Mouse (Mus musculus) left cerebral cortex, postnatal 10 days (tissue): ENCODE results near the gene Olfr1024. TPM values are rescaled to one million over a fixed set of nuclear protein-coding genes. Genes with fewer than 3 reads are reported as not detected.

Experiments
- DNase-seq, 2 experiments: peaks; one replicate each; pipeline ENCODE4 v3.0.0; 2021 to 2022; ENCODE audit warnings: low spot score in 2 of 2, mixed read lengths in 1 of 2; ENCODE audit errors: extremely low spot score in 1 of 2
- intact Hi-C: fragments of 180-260 bp; cut with DNase I; formaldehyde crosslinking; loops from one replicate; pipeline ENCODE4 v1.15.1; 2025
- total RNA-seq, 2 experiments: library from RNA; stranded (reverse); gene quantifications; 2 replicates each; pipeline ENCODE4 v1.2.3; 2021

The Olfr1024 gene
- not detected for total RNA-seq

DNA sequence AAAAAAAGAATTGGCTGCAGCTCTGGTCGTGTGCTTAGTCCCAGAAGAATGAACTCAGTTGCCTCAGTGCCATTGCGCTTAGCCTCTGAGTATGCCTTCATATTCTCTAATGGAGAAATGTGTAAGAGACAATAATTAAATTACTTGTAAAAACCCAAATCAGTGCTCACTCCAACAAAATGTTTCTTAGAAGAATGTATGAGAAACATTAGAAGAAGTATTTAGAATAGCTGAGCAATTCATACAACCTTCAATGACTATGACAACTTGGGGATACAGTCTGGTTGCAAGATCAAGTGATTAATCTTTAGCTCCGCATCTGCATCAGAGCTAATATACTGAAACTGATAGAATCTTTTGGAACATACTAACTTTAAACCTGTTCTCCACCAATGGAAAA lies at the start of gene Olfr1024:
TSS of gene Olfr1024 (minus strand) at position 101 of the 400 bp plus-strand sequence.
- DNase-seq, result no peak
- intact Hi-C loops, result no loop called here

- intact Hi-C loops, result no loop called here
- DNase-seq, result no peak
Observed at GRCm38 (mm10) chr2:85950137-85950536, 45.3 kb upstream of the Olfr1024 start, which contains the start of gene Olfr1028. Gene Olfr1028 (plus strand): TSS chr2:85950437.

DNA sequence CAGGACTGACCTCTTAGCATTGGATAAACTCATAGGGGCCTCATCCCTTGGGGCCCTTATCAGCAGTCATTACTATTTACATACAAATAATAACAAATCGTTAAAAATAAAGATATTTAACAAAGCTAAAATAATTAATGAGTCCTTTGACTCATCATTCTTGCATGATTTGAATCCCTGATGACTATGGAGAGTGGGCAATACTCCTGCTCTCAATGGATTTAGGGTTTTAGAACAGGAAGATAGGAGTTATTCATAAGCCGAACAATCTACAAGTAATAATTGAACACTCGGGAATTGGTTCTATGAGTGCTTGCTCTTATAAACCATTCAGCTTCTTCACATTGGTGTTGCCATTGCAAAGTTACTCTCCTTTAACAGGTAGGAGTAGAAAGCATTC lies 16.4 kb upstream of the Olfr1024 start, which contains the start of gene Olfr1026:
TSS of gene Olfr1026 (plus strand) at position 301 of the 400 bp plus-strand sequence.
- DNase-seq, result no peak
- intact Hi-C loops, result no loop called here

GRCm38 (mm10) chr2:85914893-85915292 lies 10.0 kb upstream of the Olfr1024 start, which contains the start of gene Olfr1025-ps1:
Gene Olfr1025-ps1 (plus strand): TSS chr2:85915193.
- no peak for DNase-seq
- intact Hi-C loops, result no loop called here

DNA sequence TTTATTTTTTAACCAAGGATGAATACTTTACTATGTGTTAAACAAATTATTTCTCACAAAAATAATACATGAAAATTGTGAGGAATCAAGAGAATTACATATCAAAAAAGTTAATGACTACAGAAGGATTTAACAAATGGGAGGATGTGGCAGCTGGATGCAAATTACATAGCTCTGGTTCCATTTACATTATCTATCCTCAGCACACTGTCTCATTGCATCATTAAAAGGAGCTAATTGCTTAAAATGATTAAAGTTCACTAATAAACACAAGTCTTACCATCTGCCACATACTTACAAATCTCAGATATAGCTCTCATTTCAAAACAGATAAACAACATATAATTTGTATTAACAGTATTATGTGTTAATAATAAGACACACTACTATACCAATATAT lies 8.3 kb upstream of the Olfr1024 start:
- DNase-seq, result no peak
- intact Hi-C loops, result no loop called here

DNA sequence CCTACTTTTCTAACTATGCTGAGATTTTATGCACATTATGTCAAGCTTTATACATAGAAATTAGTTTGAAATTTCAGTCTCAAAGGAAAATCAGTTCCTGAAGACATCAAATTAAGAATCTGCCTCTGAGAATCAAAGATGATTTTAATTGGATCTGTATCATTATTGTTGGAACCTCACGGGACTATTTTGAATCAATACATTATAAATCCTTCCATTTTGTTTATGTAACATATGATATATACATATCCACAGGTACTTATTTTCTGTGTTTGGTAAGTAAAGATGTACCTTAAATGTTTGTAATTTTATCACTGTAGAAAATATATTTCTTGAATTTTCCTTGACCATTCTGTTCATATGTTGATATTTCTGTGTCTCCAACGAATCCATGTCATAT lies 19.5 kb downstream of the Olfr1024 start, which contains the start of gene Olfr1023:
TSS of gene Olfr1023 (plus strand) at position 301 of the 400 bp plus-strand sequence.
- DNase-seq, result no peak
- intact Hi-C loops, result no loop called here

DNA sequence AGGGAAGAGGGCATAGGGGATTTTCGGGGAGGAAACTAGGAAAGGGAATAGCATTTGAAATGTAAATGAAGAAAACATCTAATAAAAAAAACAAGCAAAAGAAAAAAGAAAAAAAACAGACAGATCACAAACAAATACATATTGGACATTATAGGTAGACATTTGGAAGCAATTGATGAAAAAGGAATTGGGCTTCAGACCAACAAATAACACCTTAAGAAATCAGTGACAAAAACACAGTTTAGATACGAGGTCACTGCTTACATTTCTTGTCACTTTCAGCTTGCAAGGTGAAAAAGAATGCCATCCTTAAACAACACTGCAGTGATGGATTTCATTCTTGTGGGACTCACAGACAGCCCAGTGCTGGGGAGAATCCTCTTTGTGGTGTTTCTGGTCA lies 36.6 kb downstream of the Olfr1024 start, which contains the start of gene Olfr1022:
TSS of gene Olfr1022 (plus strand) at position 301 of the 400 bp plus-strand sequence.
- intact Hi-C loops, result no loop called here
- DNase-seq, result no peak

Other genes starting within 250 kb of the Olfr1024 start
- not detected for gene Olfr154, start 240.6 kb downstream of the Olfr1024 start, total RNA-seq
- not detected for gene Olfr1006, start 226.3 kb downstream of the Olfr1024 start, total RNA-seq
- not detected for gene Olfr1008, start 215.6 kb downstream of the Olfr1024 start, total RNA-seq
- not detected for gene Olfr1009, start 189.6 kb downstream of the Olfr1024 start, total RNA-seq
- gene Olfr1012, start 142.3 kb downstream of the Olfr1024 start, total RNA-seq, result not detected
- not detected for gene Olfr1013, start 138.0 kb downstream of the Olfr1024 start, total RNA-seq
- not detected for gene Olfr1014, start 132.3 kb downstream of the Olfr1024 start, total RNA-seq
- not detected for gene Olfr1015, start 123.0 kb downstream of the Olfr1024 start, total RNA-seq
- not detected for gene Olfr1016, start 102.5 kb downstream of the Olfr1024 start, total RNA-seq
- gene Olfr1018, start 86.6 kb downstream of the Olfr1024 start, total RNA-seq, result not detected
- gene Olfr1019, start 59.6 kb downstream of the Olfr1024 start, total RNA-seq, result not detected
- gene Olfr1020, start 58.0 kb downstream of the Olfr1024 start, total RNA-seq, result not detected
- gene Olfr1022, start 36.5 kb downstream of the Olfr1024 start, total RNA-seq, result not detected
- not detected for gene Olfr1023, start 19.4 kb downstream of the Olfr1024 start, total RNA-seq
- not detected for gene Olfr1025-ps1, start 10.1 kb upstream of the Olfr1024 start, total RNA-seq
- gene Olfr1026, start 16.5 kb upstream of the Olfr1024 start, total RNA-seq, result not detected
- not detected for gene Olfr1028, start 45.4 kb upstream of the Olfr1024 start, total RNA-seq
- gene Olfr1029, start 68.8 kb upstream of the Olfr1024 start, total RNA-seq, result not detected
- gene Olfr1030, start 74.2 kb upstream of the Olfr1024 start, total RNA-seq, result not detected
- gene Olfr1031, start 85.3 kb upstream of the Olfr1024 start, total RNA-seq, result not detected
- gene Olfr1032, start 100.5 kb upstream of the Olfr1024 start, total RNA-seq, result not detected
- gene Olfr1033, start 115.6 kb upstream of the Olfr1024 start, total RNA-seq, result not detected
- not detected for gene Olfr1034, start 140.8 kb upstream of the Olfr1024 start, total RNA-seq
- gene Olfr1036, start 168.9 kb upstream of the Olfr1024 start, total RNA-seq, result not detected
- not detected for gene Olfr1037, start 182.3 kb upstream of the Olfr1024 start, total RNA-seq
- gene Olfr1039, start 230.9 kb upstream of the Olfr1024 start, total RNA-seq, result not detected
- not detected for gene Olfr1040, start 241.7 kb upstream of the Olfr1024 start, total RNA-seq